Mouse (Mus musculus): ENCODE data around the gene Wdfy3. TPM values are rescaled to one million over a fixed set of nuclear protein-coding genes. Genes with fewer than 3 reads are reported as not detected.
"Not testable (repeated sequence)": the region's sequence is repeated elsewhere in the genome, so short reads cannot be mapped to it uniquely, and the experiment has no call there.

The Wdfy3 gene
- polyA plus RNA-seq, 1 experiment from 2014 or later, result 15.3 TPM

DNA sequence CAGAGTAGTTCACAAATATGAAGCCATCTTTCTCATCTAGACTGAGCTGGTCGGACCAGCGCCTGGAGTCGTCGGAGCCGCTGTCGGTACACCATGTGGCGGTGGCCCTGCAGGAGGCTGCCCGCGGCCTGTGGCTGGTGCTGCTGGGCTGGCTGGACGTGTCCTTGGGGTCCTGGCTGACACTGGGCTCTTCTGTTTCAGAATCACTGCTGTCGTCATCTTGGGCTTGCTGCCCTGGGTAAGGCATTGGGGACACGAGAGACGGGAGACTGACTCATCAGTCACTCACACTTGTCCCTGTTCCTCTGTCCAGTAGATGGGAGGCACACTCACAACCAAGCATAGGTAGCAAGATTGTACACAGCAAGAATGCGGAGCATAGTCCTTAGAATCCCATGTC lies 224.7 kb downstream of the Wdfy3 start:
- H3K4me2 ChIP-seq (ENCODE audit: low read length), result no peak overlapping the region
- H3K9ac ChIP-seq (ENCODE audit: low read length), result no peak overlapping the region
- DNase-seq (ENCODE audit: low spot score), result no peak
- H3K4me3 ChIP-seq (ENCODE audit: low read depth, low read length), result no peak overlapping the region
- H3K36me3 ChIP-seq (ENCODE audit: control insufficient read depth, insufficient read depth, low read length), result peaks cover 99% of the 10 kb centered on the region
- no peaks in the 10 kb centered on the region for H3K9me3 ChIP-seq (replicated peaks; ENCODE audit: control insufficient read depth, low read length)
- WGBS, result 98% methylated on average over 14 of the region's 14 CpGs
- no peaks in the 10 kb centered on the region for H3K4me1 ChIP-seq (ENCODE audit: control insufficient read depth, insufficient read depth, low read length)
- no peak overlapping the region for H3K27ac ChIP-seq (ENCODE audit: low read depth, low read length)
- no peaks in the 10 kb centered on the region for H3K27me3 ChIP-seq (replicated peaks; ENCODE audit: control insufficient read depth, insufficient read depth, low read length)
- no peak for ATAC-seq

DNA sequence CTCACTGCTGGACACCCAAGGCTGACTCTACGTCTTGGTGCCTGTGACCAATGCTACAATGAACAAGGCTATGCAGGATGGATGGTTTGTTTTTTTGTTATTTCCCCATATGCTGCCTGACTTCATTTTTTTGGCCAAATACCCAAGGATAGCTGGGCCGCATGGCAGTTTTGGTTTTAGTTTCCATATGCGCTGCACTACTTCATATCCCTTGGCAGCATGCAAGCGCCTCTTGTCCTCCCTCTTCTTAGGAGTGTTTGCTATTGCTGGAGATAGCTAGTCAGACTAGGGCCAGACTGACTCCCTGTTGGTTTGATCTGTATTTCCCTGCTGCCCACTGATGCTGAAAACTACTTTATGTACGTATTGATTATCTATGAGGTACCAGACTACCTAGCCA lies 229.2 kb downstream of the Wdfy3 start:
- Histone ChIP-seq H3K27me3 (replicated peaks; ENCODE audit: control insufficient read depth, insufficient read depth, low read length) (no peaks in the 10 kb centered on the region), H3K9ac (ENCODE audit: low read length) (no peak overlapping the region), H3K4me2 (ENCODE audit: low read length) (no peak overlapping the region), H3K4me3 (ENCODE audit: low read depth, low read length) (no peak overlapping the region), H3K9me3 (replicated peaks; ENCODE audit: control insufficient read depth, low read length) (no peaks in the 10 kb centered on the region), H3K27ac (ENCODE audit: low read depth, low read length) (no peak overlapping the region), H3K4me1 (ENCODE audit: control insufficient read depth, insufficient read depth, low read length) (no peaks in the 10 kb centered on the region), H3K36me3 (ENCODE audit: control insufficient read depth, insufficient read depth, low read length) (peaks cover 84% of the 10 kb centered on the region)
- ATAC-seq (no peak), DNase-seq (ENCODE audit: low spot score) (no peak)
- WGBS, result 98% methylated on average over 5 of the region's 5 CpGs

DNA sequence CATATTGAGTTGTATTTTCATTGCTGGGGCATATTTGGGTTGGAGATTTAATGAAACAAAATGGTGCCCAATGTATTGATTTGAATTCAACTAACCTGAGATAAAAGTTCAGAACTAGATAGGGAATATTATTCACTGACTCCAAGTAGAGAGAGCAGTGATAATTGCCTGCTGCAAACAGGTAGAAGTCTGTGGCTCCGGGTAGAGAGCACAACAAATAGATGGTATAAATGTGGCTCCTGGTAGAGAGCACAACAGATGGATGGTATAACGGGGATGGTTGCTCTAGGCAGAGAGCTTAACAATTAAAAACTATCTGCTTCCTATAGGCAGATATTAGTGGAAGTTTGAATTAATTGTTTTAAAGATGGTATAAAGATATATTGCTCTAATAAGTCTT lies 232.1 kb downstream of the Wdfy3 start:
- 94% methylated on average over 2 of the region's 2 CpGs for WGBS
- not testable (repeated sequence) for ATAC-seq

DNA sequence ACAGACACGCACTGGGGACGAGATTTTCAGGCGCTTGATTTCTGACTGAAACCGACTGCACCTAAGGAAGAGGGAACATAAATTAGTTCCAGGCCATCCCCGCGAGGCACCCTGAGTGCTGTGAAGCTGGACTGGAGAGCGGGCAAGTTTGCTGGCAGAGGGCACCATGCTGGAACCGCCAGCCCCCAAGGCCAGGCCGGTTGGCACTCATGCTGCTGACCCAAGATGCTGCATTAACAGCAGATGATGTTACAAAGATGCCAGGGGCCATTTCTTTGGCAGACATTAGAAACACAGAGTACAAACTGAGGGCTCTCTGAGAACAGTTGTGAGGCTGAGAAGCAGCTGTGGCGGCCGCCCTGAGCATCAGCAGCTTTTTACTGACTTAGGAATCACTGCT lies 233.5 kb downstream of the Wdfy3 start:
- Histone ChIP-seq H3K27ac (ENCODE audit: low read depth, low read length) (no peak overlapping the region), H3K4me1 (ENCODE audit: control insufficient read depth, insufficient read depth, low read length) (no peaks in the 10 kb centered on the region), H3K4me3 (ENCODE audit: low read depth, low read length) (no peak overlapping the region), H3K9me3 (replicated peaks; ENCODE audit: control insufficient read depth, low read length) (no peaks in the 10 kb centered on the region), H3K36me3 (ENCODE audit: control insufficient read depth, insufficient read depth, low read length) (peaks cover 64% of the 10 kb centered on the region), H3K27me3 (replicated peaks; ENCODE audit: control insufficient read depth, insufficient read depth, low read length) (no peaks in the 10 kb centered on the region), H3K4me2 (ENCODE audit: low read length) (no peak overlapping the region), H3K9ac (ENCODE audit: low read length) (no peak overlapping the region)
- ATAC-seq (no peak), DNase-seq (ENCODE audit: low spot score) (no peak)
- WGBS, result 95% methylated on average over 11 of the region's 11 CpGs

More for the DNA sequence above, 232.1 kb downstream of the Wdfy3 start:
- not testable (repeated sequence) for H3K9ac ChIP-seq (ENCODE audit: low read length); H3K4me1 ChIP-seq (ENCODE audit: control insufficient read depth, insufficient read depth, low read length); H3K27ac ChIP-seq (ENCODE audit: low read depth, low read length); H3K9me3 ChIP-seq (replicated peaks; ENCODE audit: control insufficient read depth, low read length); H3K4me2 ChIP-seq (ENCODE audit: low read length); H3K4me3 ChIP-seq (ENCODE audit: low read depth, low read length); H3K27me3 ChIP-seq (replicated peaks; ENCODE audit: control insufficient read depth, insufficient read depth, low read length); DNase-seq (ENCODE audit: low spot score)
- peaks cover 78% of the 10 kb centered on the region for H3K36me3 ChIP-seq (ENCODE audit: control insufficient read depth, insufficient read depth, low read length)

DNA sequence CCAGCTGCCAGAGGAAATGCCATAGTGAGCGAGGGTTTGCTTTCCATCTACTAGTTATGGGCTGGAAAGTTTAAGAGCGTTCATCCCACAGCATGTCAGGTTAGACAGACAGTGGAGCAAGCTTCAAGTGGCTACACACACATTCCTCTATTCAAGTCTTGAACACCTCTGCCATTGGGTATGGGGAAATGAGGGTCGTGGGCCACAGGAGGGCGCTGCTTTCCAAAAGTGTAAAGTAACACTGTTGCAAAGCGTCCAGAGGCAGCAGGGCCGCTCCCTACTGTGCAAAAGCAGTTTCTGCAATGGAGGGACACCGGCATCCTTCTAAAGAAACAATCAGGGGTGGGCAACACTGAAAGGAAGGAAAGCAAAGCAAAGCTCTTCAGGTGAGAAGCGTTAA lies 235.8 kb downstream of the Wdfy3 start:
- 56% methylated on average over 8 of the region's 8 CpGs for WGBS
- no peak overlapping the region for H3K9ac ChIP-seq (ENCODE audit: low read length)
- ATAC-seq, result no peak
- H3K9me3 ChIP-seq (replicated peaks; ENCODE audit: control insufficient read depth, low read length), result no peaks in the 10 kb centered on the region
- H3K4me1 ChIP-seq (ENCODE audit: control insufficient read depth, insufficient read depth, low read length), result no peaks in the 10 kb centered on the region
- H3K4me3 ChIP-seq (ENCODE audit: low read depth, low read length), result no peak overlapping the region
- H3K4me2 ChIP-seq (ENCODE audit: low read length), result no peak overlapping the region
- DNase-seq (ENCODE audit: low spot score), result no peak
- no peak overlapping the region for H3K27ac ChIP-seq (ENCODE audit: low read depth, low read length)
- peaks cover 44% of the 10 kb centered on the region for H3K36me3 ChIP-seq (ENCODE audit: control insufficient read depth, insufficient read depth, low read length)
- no peaks in the 10 kb centered on the region for H3K27me3 ChIP-seq (replicated peaks; ENCODE audit: control insufficient read depth, insufficient read depth, low read length)

DNA sequence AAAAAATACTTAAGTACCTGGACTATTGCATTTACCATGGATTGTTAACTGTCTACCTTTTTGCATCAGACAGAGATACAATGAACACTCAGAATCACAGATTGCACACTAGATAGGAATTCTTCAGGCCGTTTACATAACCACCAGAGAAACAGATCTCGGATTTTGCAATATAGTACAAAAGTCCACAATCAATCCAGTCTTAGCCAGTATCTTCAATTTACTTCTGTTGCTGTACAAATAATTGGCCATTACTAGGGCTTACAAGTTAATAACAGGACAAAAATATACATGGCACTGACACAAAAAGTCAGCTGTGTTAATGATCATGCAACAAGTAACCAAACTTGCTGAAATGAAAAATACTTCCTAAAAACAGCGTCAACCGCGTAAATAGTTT lies 236.7 kb downstream of the Wdfy3 start:
- peaks cover 44% of the 10 kb centered on the region for H3K36me3 ChIP-seq (ENCODE audit: control insufficient read depth, insufficient read depth, low read length)
- H3K9me3 ChIP-seq (replicated peaks; ENCODE audit: control insufficient read depth, low read length), result no peaks in the 10 kb centered on the region
- no peak overlapping the region for H3K27ac ChIP-seq (ENCODE audit: low read depth, low read length)
- no peak overlapping the region for H3K9ac ChIP-seq (ENCODE audit: low read length)
- H3K4me3 ChIP-seq (ENCODE audit: low read depth, low read length), result no peak overlapping the region
- H3K27me3 ChIP-seq (replicated peaks; ENCODE audit: control insufficient read depth, insufficient read depth, low read length), result no peaks in the 10 kb centered on the region
- H3K4me1 ChIP-seq (ENCODE audit: control insufficient read depth, insufficient read depth, low read length), result no peaks in the 10 kb centered on the region
- ATAC-seq, result no peak
- no peak for DNase-seq (ENCODE audit: low spot score)
- H3K4me2 ChIP-seq (ENCODE audit: low read length), result no peak overlapping the region
- WGBS, result 93% methylated on average over 5 of the region's 5 CpGs

DNA sequence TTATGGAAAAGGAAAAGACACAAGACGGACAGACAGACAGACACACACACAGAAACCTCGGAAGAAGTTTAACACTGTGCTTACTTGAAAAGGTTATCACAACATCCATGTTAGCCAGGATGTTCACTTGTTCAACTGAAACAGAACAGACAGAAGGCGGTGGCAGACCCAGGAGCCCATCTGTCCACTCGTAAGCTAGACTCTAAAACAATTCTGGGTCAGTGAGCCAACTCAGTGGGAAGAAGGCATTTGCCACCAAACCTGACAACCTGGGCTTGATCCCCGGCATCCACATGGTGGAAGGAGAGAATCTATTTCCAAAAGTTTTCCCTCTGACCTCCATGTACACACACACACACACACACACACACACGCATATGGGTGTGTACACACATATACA lies 237.7 kb downstream of the Wdfy3 start:
- WGBS, result 94% methylated on average over 6 of the region's 6 CpGs
- no peak for ATAC-seq
- no peaks in the 10 kb centered on the region for H3K4me1 ChIP-seq (ENCODE audit: control insufficient read depth, insufficient read depth, low read length)
- H3K36me3 ChIP-seq (ENCODE audit: control insufficient read depth, insufficient read depth, low read length), result peaks cover 38% of the 10 kb centered on the region
- no peak overlapping the region for H3K4me3 ChIP-seq (ENCODE audit: low read depth, low read length)
- DNase-seq (ENCODE audit: low spot score), result no peak
- no peaks in the 10 kb centered on the region for H3K9me3 ChIP-seq (replicated peaks; ENCODE audit: control insufficient read depth, low read length)
- H3K27me3 ChIP-seq (replicated peaks; ENCODE audit: control insufficient read depth, insufficient read depth, low read length), result no peaks in the 10 kb centered on the region
- no peak overlapping the region for H3K27ac ChIP-seq (ENCODE audit: low read depth, low read length)
- H3K4me2 ChIP-seq (ENCODE audit: low read length), result no peak overlapping the region
- no peak overlapping the region for H3K9ac ChIP-seq (ENCODE audit: low read length)

DNA sequence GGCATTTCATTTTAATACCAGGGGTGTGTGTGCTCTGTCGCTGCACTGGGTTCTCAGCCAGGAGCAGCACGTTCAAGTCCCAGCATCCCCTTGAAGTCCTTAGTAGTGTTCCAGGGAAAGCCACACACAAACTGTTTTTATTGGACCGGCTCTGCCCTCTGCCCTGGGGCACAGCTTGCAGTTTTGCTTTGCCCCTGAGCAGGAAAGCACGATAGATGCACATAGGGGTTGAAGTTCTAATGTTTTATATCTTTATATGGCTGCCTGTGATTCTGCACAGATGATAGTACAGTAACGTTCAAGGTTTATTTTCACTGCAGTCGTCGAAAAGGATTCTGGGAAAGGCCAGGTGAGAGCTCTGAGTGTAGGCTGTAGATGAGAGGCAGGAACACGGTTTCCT lies 239.5 kb downstream of the Wdfy3 start:
- peaks cover 21% of the 10 kb centered on the region for H3K36me3 ChIP-seq (ENCODE audit: control insufficient read depth, insufficient read depth, low read length)
- no peak for ATAC-seq
- no peak overlapping the region for H3K27ac ChIP-seq (ENCODE audit: low read depth, low read length)
- no peak overlapping the region for H3K4me3 ChIP-seq (ENCODE audit: low read depth, low read length)
- DNase-seq (ENCODE audit: low spot score), result no peak
- 86% methylated on average over 8 of the region's 8 CpGs for WGBS
- no peaks in the 10 kb centered on the region for H3K9me3 ChIP-seq (replicated peaks; ENCODE audit: control insufficient read depth, low read length)
- peaks cover 5% of the 10 kb centered on the region for H3K4me1 ChIP-seq (ENCODE audit: control insufficient read depth, insufficient read depth, low read length)
- H3K4me2 ChIP-seq (ENCODE audit: low read length), result no peak overlapping the region
- no peak overlapping the region for H3K9ac ChIP-seq (ENCODE audit: low read length)
- no peaks in the 10 kb centered on the region for H3K27me3 ChIP-seq (replicated peaks; ENCODE audit: control insufficient read depth, insufficient read depth, low read length)

DNA sequence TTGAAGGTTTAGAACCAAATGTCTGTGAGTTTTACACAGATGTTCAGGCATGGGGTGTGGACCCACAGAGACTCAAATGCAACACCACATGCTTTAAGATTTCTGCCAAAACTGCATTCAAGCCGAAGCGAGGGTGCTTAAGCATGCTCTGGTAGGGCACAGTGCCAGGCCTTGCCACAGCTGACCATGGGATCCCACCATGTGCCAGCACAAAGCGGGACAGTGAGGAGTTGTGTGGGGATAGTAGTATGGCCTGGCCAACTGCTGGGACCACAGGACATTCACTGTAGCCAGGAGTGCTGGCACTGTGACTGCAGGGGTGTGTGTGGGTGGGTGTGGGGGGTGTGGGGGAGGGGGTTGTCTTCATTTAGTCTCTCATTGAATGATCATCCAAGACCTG lies 240.8 kb downstream of the Wdfy3 start:
- H3K27ac ChIP-seq (ENCODE audit: low read depth, low read length), result no peak overlapping the region
- no peak overlapping the region for H3K4me2 ChIP-seq (ENCODE audit: low read length)
- 66% methylated on average over 3 of the region's 3 CpGs for WGBS
- peaks cover 11% of the 10 kb centered on the region for H3K36me3 ChIP-seq (ENCODE audit: control insufficient read depth, insufficient read depth, low read length)
- H3K4me1 ChIP-seq (ENCODE audit: control insufficient read depth, insufficient read depth, low read length), result peaks cover 6% of the 10 kb centered on the region
- DNase-seq (ENCODE audit: low spot score) (peak; percentile 6), ATAC-seq (0 out of 2 replicates have a peak, but pooled peaks have one; percentile 4)
- no peak overlapping the region for H3K9ac ChIP-seq (ENCODE audit: low read length)
- H3K9me3 ChIP-seq (replicated peaks; ENCODE audit: control insufficient read depth, low read length), result no peaks in the 10 kb centered on the region
- H3K27me3 ChIP-seq (replicated peaks; ENCODE audit: control insufficient read depth, insufficient read depth, low read length), result no peaks in the 10 kb centered on the region
- H3K4me3 ChIP-seq (ENCODE audit: low read depth, low read length), result no peak overlapping the region
